Mouse (Mus musculus): Measurements from ENCODE around the gene Msl1.
A peak's percentile ranks its signal among the peaks of the same experiment; 100 is the strongest.

The Msl1 gene

GRCm38 (mm10) chr11:98777888-98778287, 17.4 kb upstream of the Msl1 start:
- DNase-seq, result no peak

GRCm38 (mm10) chr11:98781851-98782512, 13.3 kb upstream of the Msl1 start:
- DNase-seq, result no peak

GRCm38 (mm10) chr11:98782651-98783235, 12.6 kb upstream of the Msl1 start:
- no peak for DNase-seq

- DNase-seq, result peak; percentile 70 to 75
These were observed 12.1 kb upstream of the Msl1 start for GRCm38 (mm10) chr11:98783236-98783696.

- no peak for DNase-seq
These were observed 11.2 kb upstream of the Msl1 start for GRCm38 (mm10) chr11:98784139-98784538.

GRCm38 (mm10) chr11:98785214-98785613, 10.1 kb upstream of the Msl1 start:
- no peak for DNase-seq

- DNase-seq, result peak; percentile 54 to 76
These were observed 9.5 kb upstream of the Msl1 start for GRCm38 (mm10) chr11:98785772-98786281.

GRCm38 (mm10) chr11:98786359-98787214, 8.7 kb upstream of the Msl1 start:
- peak; percentile 86 to 89 for DNase-seq

- no peak for DNase-seq
These were observed 8.1 kb upstream of the Msl1 start for GRCm38 (mm10) chr11:98787229-98787628.

- DNase-seq, result no peak
These were observed 7.6 kb upstream of the Msl1 start for GRCm38 (mm10) chr11:98787691-98788090.

GRCm38 (mm10) chr11:98788139-98788538, 7.2 kb upstream of the Msl1 start:
- no peak for DNase-seq

- peak; percentile 80 to 83 for DNase-seq
These were observed 6.6 kb upstream of the Msl1 start for GRCm38 (mm10) chr11:98788550-98789218.

- DNase-seq, result no peak
These were observed 6.0 kb upstream of the Msl1 start for GRCm38 (mm10) chr11:98789219-98789807.

- DNase-seq, result no peak
These were observed 5.5 kb upstream of the Msl1 start for GRCm38 (mm10) chr11:98789824-98790223.

- DNase-seq, result no peak
These were observed 4.6 kb upstream of the Msl1 start for GRCm38 (mm10) chr11:98790631-98791205.

- no peak for DNase-seq
These were observed 3.9 kb upstream of the Msl1 start for GRCm38 (mm10) chr11:98791448-98791847.

- DNase-seq, result no peak
These were observed 3.2 kb upstream of the Msl1 start for GRCm38 (mm10) chr11:98792081-98792480.

GRCm38 (mm10) chr11:98794469-98795014, 774 bp upstream of the Msl1 start:
- DNase-seq, result no peak

GRCm38 (mm10) chr11:98795714-98796514, 598 bp downstream of the Msl1 start:
- peak; percentile 52 to 65 for DNase-seq

- DNase-seq, result peak; percentile 46 to 55
These were observed 1.4 kb downstream of the Msl1 start for GRCm38 (mm10) chr11:98796515-98797216.
